Mouse (Mus musculus) thymus, adult 2 months (tissue): ENCODE data around the gene Arhgap22.

Experiments
- CTCF ChIP-seq: fragments of 200-500 bp; IDR thresholded peaks from 2 replicates; pipeline ENCODE4 v1.5.1; 2012; ENCODE audit warnings: mild to moderate bottlenecking, control low read depth, low read length, moderate library complexity, borderline replicate concordance; ENCODE audit not compliant: control insufficient read depth, poor library complexity, insufficient read depth; ENCODE audit errors: extremely low read depth
- POLR2A ChIP-seq: fragments of 200-500 bp; IDR thresholded peaks from 2 replicates; pipeline ENCODE4 v1.6.1; 2012; ENCODE audit warnings: mild to moderate bottlenecking, low read length, control low read depth, moderate library complexity; ENCODE audit not compliant: control insufficient read depth, poor library complexity, insufficient read depth; ENCODE audit errors: extremely low read depth

DNA sequence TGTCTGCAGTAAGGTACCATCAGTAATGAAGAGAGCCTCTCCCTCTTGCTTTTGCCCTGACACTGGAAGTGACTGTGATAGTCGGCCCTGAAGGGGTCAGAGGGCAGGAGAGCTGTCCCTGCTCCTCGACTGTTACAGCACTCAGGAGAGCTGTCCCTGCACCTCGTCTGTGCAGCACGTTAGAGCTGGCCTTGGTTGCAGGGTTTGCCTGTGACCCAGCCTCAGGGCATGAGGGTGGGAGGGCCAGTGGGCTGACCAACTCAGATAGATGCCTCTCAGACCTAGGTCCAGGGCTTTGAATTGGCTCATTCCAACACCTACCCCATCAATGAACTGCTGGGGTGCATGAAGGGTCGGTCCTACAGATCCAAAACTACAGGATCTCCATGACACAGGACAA lies 5.5 kb upstream of the Arhgap22 start:
- TF ChIP-seq CTCF (no peak), POLR2A (no peak)
